Mouse (Mus musculus): Measurements from ENCODE around the gene Opn4.

Gene Opn4

GRCm38 (mm10) chr14:34561647-34562046 lies 38.3 kb downstream of the Opn4 start:
- no peak for DNase-seq

- DNase-seq, result no peak
Observed at GRCm38 (mm10) chr14:34558947-34559346, 41.0 kb downstream of the Opn4 start.

GRCm38 (mm10) chr14:34555211-34555610 lies 44.7 kb downstream of the Opn4 start:
- no peak for DNase-seq

- DNase-seq, result no peak
Observed at GRCm38 (mm10) chr14:34554047-34554446, 45.9 kb downstream of the Opn4 start.

GRCm38 (mm10) chr14:34553470-34553869 lies 46.5 kb downstream of the Opn4 start:
- DNase-seq, result no peak

GRCm38 (mm10) chr14:34552226-34552625 lies 47.7 kb downstream of the Opn4 start:
- no peak for DNase-seq

- DNase-seq, result peak; percentile 80
Observed at GRCm38 (mm10) chr14:34549004-34549671, 50.8 kb downstream of the Opn4 start.

- DNase-seq, result peak; percentile 40
Observed at GRCm38 (mm10) chr14:34548391-34549001, 51.4 kb downstream of the Opn4 start.

GRCm38 (mm10) chr14:34544545-34544944 lies 55.4 kb downstream of the Opn4 start:
- DNase-seq, result no peak

- DNase-seq, result no peak
Observed at GRCm38 (mm10) chr14:34544001-34544400, 55.9 kb downstream of the Opn4 start.

- no peak for DNase-seq
Observed at GRCm38 (mm10) chr14:34543596-34543995, 56.3 kb downstream of the Opn4 start.

- DNase-seq, result no peak
Observed at GRCm38 (mm10) chr14:34541896-34542295, 58.0 kb downstream of the Opn4 start.

GRCm38 (mm10) chr14:34540685-34541162 lies 59.2 kb downstream of the Opn4 start:
- no peak for DNase-seq

All from right cerebral cortex, postnatal 14 days (tissue).